Mouse (Mus musculus): ENCODE results near the gene Car6.
A peak's percentile ranks its signal among the peaks of the same experiment; 100 is the strongest.

Gene Car6

DNA sequence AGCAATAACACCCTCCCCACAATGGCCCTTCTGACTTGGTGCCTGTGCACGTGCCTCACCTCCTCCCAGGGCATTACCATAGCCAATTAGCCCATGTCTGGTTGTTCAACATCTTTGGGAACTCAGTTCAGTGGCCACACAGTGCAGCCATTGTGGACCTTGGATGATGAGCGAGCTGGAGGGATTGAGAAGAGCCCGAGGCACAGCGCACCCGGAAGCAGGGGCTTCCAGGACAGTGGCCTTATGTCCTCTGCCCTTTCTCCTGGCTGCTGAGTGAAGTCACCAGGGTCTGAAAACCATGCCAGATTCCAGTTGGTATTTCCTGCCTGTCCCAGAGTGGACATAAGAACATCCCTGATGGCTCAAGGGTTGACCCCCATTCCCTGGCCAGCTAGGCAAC is at the start of gene Car6:
TSS of gene Car6 (minus strand) at position 101 of the 400 bp plus-strand sequence.
- DNase-seq (ENCODE audit: low spot score) = no peak

DNA sequence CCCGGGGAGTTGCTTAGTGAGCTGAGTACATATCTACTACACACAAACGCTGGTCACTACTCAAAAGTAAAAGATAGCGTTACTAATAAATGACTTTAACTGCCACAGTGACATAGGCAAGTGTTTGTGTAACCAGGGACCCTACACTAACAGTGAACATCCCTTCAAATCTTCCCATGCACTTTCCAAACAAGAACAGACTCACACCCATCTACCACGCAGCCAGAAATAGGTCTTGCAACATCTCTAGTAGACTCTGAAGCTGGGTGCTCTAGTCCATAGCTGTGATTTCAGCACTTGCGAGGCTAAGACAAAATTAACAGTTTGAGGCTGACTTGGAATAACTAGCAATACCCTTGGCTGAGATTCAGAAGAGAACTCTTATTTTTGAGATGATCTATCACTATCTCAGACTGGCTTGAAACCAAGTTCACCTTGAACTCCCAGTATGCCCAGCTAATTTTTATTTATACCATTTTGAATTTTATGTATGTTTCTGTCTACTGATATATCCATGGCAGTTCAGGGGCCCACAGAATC is 48.7 kb upstream of the Car6 start:
- DNase-seq (ENCODE audit: low spot score) = no peak

DNA sequence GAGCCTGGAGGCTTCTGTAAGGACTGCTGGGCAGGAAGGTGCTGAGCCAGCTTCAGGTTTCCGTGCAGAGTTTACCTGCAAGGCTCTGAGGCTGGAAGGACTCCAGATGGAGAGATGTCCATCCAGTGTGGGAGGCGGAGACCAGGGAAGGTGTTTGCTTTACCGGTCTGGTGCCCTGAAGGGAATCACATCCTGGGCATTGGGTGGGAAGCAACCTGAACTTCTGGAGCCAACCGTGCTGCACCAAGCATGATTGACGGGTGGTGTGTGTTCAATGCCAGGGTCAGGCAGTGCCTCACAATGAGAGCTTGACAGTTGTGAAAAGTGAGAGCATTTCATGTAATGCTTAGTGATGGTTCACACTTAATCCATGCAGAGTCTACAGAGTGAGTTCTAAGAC is 47.8 kb upstream of the Car6 start:
- DNase-seq (ENCODE audit: low spot score) = no peak

DNA sequence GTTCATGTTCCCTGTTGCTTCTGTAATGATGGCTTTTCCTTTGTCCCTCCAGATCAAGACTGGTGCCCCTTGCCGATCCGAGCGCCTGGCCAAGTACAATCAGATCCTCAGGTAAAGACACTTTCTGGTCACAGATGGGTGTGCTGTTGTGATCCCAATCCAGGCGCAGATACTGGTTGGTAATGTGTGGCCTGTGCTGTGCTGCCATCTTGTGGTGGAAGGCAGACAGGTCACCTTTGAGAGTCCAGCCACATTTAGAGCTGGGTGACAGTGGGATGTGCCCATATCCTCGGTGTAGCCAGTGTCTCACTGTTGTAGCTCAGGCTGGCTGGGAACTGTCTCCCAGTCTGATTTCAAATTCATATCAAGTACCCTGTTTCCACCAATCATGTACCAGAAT is 46.9 kb upstream of the Car6 start:
- no peak for DNase-seq (ENCODE audit: low spot score)

DNA sequence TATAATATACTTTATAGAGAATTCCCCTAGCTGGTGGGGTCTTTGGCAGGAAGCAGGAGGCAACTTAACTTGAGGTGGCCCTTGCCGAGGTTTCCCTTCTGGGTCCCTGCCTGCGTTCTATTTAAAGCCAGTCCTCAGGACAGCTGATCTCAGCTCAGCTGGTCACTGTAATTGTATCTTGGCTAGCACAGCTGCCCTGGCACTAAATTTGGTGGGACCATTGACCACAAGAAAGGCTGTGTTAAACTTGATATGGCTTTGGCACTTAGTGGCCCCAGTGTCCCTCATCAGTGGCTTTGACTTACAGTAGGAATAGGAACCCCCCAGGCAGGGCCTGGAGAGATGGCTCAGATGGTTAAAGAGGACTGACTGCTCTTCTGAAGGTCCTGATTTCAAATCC is 44.7 kb upstream of the Car6 start:
- DNase-seq (ENCODE audit: low spot score) = no peak

DNA sequence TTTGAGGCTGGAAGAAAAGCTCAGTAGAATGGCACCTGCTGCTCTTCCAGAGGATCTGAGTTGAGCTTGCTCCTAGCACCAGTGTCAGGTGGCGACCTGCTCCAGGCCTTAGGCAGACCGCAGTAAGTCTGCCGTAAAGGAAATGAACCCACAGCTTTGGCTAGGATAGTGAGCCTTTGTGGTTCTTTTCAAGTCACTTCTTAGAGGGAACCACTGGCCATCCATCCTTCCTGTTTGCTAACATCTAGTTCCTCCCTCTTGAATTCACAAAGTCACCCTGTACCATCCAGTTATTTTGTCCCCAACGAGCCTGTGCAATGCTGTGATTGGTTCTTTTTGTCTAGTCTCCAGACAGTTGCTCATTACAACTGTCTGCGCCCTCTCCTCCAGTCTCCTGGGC is 41.6 kb upstream of the Car6 start:
- DNase-seq (ENCODE audit: low spot score) = no peak

DNA sequence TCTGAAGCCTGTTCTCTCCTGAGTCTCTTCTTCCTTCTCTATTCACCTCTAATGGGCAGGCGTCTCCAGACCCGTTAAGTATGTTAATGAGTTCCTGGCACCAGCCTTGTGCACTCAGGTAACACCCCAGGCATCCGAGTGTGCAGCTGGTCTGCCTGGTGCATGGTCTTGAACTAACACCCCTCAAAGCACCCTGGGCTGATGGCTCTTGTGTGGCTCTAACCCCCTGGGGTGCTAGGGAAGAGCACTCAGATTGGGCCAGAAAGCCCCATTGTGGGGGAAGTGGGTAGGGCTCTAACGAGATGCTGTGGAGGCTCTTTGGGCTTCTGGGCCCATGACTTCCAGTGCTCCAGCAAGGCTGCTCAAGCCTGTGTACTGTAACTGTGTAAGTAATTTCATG is 40.6 kb upstream of the Car6 start:
- no peak for DNase-seq (ENCODE audit: low spot score)

DNA sequence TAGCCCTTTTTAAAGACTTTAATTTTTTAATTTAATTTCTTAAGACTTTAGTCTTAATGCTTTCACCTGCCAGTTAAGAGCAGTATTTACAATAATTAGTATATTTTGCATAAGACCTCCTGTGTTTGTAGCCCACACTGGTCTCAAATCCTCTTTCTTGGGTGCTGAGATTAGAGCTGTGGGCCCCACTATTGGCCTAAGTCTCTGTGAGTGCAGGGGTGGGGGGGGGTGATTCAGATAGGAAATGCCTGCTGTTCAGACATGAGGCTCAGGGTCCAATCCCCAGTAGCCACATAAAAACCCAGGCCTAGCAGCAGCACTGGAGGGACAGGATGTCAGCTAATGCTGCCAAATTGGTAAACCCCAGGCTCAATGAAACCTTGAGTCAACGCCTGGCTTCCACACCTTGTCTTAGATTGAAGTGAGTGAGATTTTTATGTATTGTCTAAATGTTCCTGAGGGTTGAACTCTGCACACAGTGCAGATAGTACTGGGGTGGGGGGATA is 39.3 kb upstream of the Car6 start:
- DNase-seq (ENCODE audit: low spot score) = no peak

DNA sequence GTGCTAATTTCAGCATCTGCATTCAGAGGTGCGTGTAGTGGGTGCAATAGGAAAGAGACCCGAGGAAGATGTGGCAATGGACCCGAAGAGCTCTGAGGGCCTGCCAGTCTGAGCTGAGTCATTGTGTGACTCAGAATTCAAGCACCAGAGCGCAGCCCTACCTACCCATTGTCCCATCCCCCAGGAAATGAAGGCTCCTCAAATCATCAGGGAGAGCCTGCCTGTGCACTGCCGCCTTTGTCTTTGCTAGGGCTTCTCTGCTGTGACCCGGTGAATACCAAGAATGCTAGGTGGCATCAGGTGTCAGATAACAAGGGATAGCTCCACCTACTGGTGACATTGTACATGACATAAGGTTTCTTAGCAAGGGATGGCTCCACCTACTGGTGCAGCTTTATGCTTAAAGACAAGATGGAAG is 38.8 kb upstream of the Car6 start:
- no peak for DNase-seq (ENCODE audit: low spot score)

DNA sequence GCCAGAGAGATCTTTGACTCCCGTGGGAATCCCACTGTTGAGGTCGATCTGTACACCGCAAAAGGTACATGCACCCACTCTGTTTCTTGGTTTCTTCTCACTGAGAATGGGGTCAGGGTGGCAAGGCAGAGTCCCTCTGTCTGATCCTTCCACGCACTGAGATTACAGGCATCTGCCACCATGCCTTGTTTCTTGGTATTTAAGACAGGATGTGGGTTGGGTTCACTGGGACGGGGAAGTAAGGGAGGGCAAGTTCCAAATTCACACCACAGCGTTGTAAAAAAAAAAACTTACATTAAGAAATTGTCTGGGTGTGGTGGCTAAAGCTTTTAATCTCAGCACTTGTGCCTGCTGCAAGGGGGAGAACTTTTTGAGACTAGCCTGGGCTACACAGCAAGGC is 38.4 kb upstream of the Car6 start:
- no peak for DNase-seq (ENCODE audit: low spot score)

DNA sequence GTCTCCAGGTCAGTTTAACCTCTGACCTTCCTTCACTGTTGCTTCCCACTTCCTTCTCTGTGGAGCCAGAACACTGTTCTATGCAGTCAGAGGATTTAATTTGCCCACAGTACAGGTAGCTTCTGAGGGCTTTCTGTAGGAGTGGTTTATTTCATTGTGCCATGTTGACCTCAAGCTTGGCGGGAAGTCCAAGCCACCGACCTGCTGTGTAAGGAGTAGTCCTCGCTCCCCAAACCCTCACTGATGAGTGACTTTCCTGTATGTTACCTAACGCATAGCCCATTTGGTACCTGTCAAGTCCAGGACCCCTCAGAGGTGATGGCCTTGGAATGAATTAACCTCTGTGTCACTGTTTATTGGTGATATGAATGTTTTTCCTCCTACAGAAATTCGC is 38.0 kb upstream of the Car6 start:
- no peak for DNase-seq (ENCODE audit: low spot score)

DNA sequence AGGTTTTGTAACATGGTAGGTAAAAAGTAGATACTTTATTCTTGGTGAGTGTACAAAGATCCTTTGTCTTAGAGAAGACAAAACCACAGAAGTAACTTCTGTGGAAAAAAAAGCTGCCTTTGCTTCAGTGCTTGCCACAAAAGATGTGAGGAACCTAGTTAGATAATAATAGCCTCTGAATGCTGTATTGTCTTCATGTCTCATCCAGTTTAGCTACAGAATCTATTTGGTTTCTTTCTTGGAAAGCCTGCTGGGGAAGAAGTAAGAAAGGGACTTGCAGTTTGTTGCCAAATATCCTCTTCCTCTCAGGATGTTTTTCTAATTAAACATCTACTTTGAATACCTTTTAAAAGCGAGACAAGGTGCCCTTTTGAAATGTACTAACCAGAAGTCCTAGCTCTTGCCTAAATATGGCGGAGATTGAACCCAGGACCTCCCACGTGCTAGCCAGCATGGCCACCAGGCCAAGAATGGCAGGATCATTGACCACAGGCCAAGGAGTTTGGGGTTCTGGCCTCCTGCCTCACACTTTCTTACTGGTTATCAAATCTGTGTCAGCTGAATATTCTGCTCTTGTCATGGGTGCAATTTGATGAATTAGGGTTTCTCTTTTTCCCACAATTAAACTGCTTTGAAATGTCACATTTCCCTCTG is 37.4 kb upstream of the Car6 start:
- DNase-seq (ENCODE audit: low spot score) = no peak

DNA sequence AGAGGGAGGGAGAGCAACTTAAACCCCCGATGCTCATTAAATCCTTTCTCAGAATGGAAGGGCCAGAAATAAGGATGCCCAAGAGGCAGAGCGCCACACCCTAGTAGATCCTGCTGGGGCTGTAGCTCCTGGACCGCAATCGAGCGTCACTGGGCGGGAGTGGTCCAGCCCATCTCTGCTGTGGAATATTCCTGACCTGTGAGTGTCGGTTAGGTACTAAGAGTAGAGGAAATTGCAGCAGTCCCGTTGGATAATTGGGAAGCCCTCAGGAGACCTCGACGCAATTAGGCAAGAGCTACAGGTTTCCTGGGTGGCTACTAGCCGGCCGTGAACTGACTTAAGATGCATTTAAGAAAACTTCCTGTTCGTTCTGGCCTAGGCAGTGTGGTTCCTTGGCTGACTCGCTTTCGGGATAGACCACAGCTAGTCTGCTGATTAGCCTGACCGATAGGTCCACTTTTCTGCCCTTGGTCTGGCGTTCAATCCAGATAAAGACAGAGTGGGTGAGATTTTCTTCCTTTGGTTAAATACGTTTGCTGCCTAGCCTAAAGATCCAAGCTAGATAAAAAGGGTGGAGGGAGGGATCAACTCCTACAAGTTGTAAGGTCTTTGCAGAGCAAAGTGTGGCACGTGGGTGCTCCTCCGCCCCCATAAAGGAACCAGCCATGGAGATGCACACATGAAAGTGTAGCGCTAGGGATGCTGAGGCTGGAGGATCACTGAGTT is 36.7 kb upstream of the Car6 start:
- DNase-seq (ENCODE audit: low spot score) = no peak

DNA sequence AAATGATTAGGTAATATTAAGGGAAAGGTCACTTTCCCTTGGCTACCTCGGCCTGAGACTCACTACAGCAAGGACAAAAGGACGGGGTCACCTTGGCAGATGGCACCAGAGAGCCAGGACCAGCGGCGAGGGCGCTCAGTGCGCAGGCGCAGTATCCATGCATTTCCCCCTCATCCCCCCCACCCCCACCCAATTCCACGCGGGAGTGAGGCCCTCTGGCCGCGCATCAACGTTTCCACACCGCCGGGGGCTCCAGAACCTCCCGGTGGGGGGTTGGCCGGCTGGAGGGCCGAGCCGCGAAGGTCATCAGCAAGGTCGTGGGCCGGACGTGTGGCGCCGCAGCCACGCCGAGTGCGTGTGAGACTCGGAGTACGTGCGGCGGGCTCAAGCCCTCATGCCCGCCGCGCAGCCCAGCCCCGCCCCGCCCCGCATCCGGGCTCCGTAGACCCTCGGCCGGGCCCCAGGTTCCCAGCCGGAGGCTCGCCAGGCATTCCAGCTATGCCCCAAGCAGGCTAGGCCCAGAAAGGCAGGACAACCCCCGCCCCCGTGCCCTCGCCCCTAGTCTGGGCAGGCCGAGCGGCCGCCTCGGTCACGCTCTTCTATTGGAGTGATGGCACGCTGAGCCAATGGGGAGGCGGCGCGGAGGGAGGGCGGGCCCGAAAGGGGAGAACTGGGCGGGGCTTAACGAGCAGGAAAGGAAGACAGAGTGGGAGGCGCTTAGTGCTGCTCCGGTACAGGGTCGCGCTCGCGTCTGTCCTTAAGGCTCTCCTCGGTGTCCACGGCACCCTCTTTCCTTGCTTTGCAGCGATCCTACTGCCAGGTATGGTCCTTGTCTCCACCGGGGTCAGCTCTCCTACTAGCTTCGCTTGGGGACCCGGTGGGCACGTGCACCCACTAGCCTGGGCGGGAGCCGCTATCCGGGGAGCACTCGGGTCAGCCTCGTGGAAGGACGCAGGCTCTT is 35.7 kb upstream of the Car6 start, which contains the start of gene Eno1:
TSS of gene Eno1 (plus strand) at position 201 of the 961 bp plus-strand sequence.
- peak; percentile 98 for DNase-seq (ENCODE audit: low spot score)

DNA sequence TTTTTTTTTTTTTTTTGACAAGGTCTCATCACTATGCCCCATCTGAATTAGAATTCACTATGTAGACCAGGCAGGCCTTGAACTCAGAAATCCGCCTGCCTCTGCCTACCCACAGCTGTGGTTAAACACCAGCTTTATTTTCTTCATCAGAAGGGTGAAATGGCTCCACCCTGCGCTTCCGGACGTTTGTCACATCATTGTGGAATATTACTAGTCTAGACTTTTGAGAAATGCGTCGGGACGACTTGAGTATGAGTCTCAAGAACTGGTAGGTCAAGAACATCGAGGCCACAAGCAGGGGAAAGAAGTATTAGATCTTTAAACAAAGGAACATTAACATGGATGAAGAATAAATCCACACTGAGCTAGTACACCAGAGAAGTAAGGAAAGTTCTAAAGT is 34.9 kb upstream of the Car6 start:
- DNase-seq (ENCODE audit: low spot score) = no peak

DNA sequence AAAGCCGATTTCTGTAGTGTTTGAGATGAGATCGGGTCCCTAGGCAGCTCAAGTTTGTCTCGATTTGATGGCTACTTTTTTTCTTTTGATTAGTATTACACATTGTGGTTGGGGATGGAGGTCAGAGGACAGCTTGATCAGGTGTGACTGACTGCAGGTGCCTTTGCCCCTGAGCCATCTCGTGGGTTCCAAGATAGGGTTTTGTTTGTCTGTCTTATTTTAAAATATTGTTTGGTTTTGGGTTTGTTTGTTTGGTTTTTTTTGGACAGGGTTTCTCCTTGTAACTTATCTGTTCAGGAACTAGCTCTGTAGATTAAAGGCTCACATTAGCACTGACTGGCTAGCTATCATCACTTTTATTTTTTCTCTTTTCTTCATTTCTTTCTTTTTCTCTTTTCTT is 34.5 kb upstream of the Car6 start:
- DNase-seq (ENCODE audit: low spot score) = no peak

DNA sequence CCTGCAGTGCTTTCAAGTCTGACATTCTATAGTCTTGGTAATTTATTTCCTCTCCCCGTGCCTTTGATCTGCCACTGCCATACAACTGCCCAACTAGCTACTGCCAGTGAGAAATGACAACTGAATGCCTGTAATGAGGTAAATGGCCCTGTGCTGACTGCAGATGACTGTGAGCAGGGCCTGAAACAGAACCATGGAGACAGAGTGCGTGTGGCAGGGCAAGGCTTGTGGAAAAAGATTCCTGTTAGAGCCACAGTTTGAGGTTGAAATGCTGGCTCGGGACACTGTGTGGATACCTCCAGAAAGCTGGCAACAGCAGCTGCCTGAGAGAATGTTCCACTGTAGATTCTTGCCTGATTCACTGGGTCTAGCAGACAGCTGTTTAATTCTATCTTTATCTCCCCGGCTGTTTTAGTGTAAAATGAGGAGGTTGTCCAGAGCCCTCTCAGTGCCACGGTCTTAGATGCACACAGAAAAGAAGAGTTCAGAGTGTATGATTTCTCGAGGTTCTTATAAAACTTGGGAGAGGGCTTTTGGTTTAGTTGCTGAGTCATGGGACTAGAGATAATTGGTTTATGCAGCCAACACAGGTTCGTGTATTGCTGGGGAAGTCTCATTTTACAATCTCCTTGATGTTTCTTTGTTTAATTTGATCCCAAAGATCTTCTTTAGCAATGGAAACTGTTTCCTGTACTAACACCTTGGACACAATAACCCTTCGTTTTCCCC is 33.6 kb upstream of the Car6 start:
- DNase-seq (ENCODE audit: low spot score) = no peak

DNA sequence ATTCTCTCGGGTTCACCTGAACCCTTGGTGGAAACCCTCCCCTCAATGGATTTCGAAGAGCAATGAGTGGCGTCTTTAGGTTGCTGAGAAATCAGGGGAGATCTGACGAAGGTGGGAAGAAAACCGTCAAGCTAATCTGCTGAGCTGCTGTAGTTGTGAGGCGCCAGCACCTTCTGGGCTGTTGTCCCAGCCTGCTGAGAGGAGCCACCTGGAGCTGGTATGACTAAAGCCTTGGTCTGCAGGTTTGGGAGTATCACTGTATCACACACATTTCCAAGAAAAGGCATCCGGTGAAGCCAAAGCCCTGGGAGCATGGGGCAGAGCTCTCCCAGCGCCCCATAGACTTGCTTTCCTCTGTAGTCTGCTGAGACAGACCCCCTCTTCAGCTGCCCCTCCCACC is 30.7 kb upstream of the Car6 start:
- no peak for DNase-seq (ENCODE audit: low spot score)

DNA sequence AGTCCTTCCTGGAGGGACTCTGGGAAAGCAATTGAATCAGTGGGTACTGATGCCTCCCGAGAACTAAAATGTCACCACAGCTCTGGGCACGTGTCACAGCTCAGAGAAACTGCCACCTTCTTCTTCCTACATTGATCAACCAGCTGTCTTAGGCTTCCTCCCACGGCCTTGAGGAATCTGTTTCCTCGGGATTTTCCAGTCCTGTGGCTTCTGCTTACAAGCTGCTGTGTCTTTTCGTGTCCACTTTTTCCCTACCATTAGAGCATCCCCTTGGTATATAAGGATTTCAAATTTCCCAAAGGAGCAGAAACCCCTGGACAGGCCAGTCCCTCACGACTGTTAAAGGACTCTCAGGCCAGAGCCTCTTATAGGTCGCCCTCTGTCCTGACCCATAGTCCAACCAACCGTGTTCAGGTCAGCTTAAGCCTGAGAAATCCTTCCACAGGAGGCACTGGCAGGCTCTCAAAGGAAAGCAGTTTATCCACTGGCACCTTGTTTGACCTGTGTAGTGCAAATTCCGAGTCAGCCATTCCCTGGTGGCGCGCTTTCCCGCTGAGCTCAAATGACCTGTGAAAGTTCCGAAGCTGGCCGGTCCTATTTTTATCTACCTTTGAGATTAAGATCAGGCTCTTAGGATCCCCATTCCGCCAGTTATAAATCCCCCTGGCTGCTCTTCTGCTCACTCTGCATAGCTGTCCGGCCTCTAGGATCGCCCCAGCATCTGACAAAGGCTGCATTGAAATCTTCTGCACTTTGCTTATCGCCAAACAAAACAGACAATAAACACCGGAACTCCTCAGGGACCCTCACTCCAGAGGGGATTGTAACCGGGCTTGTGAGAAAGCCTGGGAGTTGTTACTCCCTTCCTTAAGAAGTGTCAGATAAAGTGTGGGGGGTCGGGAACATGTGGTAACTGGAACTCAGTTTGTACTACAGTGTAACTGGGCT is 29.6 kb upstream of the Car6 start:
- no peak for DNase-seq (ENCODE audit: low spot score)

DNA sequence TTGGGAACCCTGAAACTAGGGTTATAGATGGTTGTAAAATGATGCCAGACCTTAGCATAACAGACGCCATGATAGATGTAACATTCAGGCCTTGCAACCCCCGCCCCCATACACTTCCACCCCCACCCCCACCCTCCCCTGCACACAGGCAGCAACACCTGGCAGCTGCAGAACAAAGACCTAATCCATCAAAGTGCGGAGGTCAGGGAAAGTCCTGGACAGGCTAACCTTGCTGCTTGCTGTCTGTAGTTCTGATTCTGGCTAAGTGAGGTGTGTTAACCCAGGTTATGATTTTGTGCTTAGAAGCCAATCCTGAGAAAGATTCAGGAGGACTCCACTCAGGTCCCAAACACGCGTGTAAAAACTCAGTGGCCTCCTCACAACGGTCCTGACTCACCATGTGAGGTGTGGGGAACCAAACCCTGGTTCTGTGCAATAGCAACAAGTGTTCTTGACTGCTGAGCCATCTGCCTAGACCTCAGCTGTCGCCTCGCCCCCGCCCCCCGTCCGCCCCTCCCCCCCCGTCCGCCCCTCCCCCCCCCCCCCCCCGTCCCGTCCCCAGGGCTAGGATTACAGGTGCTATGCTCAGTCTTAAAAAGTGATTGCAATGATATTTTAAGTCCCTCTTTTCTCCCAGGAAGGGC is 28.7 kb upstream of the Car6 start:
- no peak for DNase-seq (ENCODE audit: low spot score)
